Mouse (Mus musculus): ENCODE measurements around the gene Tspoap1.
A peak's percentile ranks its signal among the peaks of the same experiment; 100 is the strongest.

Tspoap1 gene

DNA sequence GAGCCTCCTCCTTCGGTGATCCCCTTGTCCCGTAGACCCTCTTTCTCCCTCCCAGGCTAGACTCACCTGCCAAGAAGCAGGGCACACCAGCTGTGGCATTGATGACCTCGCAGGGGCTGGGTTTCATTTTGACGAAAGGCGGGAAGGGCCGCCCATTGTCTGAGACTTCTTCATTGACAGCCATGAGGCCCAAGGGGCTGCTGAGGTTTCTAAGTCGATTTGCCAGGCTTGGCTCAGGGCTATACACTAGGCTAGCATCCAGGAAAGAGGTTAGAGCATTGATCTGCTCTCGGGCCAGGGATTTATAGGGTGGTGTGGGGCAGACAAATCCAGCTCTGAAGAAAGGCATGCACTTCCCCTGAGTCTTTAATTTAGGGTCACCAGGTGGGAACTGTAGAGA is 54.5 kb downstream of the Tspoap1 start:
- DNase-seq (ENCODE audit: low spot score in 2 of 2): no peak

DNA sequence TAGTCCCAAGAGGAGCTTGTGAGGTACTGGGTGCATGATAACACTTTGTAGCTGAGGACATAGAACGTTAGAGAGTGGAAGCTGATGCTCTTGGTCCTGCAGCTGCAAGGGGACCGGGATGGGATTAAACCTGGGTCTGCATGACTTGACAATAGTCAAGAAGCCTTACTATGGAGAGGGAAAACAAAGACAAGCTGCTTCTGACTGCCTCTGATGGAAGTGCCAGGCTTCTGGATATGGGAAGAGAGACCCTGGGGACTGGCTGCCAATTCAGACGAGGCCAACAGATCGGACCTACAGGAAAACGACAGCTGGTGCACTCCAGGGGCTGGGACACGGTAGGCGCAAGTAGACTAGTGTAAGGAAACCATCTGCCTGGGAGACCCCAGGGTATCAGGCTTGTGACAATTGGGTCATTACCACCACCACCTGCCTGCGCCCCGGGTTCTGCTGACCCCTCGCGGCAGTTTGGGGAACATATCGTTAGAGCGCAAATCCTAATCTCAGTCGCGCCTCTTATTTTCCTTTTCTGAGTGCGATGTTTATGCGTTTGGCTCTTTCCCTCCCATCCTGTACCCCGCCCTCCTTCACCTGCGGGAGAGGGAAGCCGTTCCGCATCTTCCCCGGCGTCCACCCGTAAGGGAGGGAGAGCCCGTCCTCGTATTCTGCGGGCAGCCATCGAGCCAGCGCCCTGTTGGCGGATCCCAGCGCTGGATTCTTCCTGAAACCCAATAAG is 56.5 kb downstream of the Tspoap1 start:
- DNase-seq (ENCODE audit: low spot score in 2 of 2): peak in 1 of 2 experiments; percentile 39

- no peak for DNase-seq (ENCODE audit: low spot score in 2 of 2)
Observed at GRCm38 (mm10) chr11:87817443-87817773, 57.1 kb downstream of the Tspoap1 start.

- peak in 1 of 2 experiments; percentile 31 for DNase-seq (ENCODE audit: low spot score in 2 of 2)
Observed at GRCm38 (mm10) chr11:87821502-87821901, 61.2 kb downstream of the Tspoap1 start.

DNA sequence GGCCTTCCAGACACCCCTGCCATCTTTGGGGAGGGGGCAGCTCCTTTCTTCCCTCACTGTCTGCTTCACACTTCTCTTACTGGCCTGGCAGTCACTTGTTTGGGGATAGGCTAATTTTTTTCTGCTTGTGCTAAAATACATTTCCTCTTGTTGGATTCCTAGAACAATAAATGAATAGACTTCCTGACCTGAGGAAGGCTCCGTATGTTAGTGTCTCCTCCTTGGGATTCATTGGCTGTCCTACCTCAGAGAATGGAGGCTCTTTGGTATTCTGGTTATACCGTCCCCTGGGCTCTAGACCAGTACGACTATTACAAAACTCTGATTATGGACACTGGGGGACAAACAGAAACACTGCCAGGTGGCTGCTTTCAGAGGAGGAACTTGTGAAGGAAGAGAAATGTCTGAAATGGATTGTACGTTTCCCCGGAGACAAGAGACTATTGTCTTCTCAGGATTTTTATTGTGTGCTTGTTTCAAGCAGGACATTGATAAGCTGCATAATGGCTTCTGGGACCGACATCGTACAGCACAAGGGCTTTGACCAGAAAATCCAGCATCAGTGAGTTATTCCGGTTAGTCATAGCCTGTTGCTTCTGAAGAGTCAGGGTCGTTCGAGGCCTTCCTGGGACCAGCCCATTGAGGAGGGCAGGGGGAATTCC is 68.0 kb downstream of the Tspoap1 start, which contains the start of gene Lpo:
Gene Lpo (minus strand): TSS at position 51 of the 662 bp plus-strand sequence.
- DNase-seq (ENCODE audit: low spot score in 2 of 2): no peak
